Mouse (Mus musculus) testis, adult 10 weeks (tissue): ENCODE measurements around the gene Jmjd6. TPM values are rescaled to one million over a fixed set of nuclear protein-coding genes. Genes with fewer than 3 reads are reported as not detected.

ENCODE experiments used
- polyA plus RNA-seq: library from polyadenylated mRNA; stranded (reverse); fragments of 350-450 nt; fragmentation: Illumina TruSeq; extraction: RNeasy Lipid Tissue Mini Kit (QIAGEN cat#74804); gene quantifications from one replicate; pipeline ENCODE4 v1.2.3, GENCODE M21; 2014; ENCODE audit warnings: low read depth, low replicate concordance

Gene Jmjd6
- polyA plus RNA-seq = 42.2 TPM

GRCm38 (mm10) chr11:116843261-116844233 lies at the start of gene Jmjd6, which contains the start of gene Mettl23:
Gene Jmjd6 (minus strand): TSS chr11:116843449.
Gene Mettl23 (plus strand): TSS chr11:116843278.

GRCm38 (mm10) chr11:116852891-116853511 lies 9.8 kb upstream of the Jmjd6 start, which contains the start of gene Srsf2:
Gene Srsf2 (minus strand): TSS chr11:116853094.

DNA sequence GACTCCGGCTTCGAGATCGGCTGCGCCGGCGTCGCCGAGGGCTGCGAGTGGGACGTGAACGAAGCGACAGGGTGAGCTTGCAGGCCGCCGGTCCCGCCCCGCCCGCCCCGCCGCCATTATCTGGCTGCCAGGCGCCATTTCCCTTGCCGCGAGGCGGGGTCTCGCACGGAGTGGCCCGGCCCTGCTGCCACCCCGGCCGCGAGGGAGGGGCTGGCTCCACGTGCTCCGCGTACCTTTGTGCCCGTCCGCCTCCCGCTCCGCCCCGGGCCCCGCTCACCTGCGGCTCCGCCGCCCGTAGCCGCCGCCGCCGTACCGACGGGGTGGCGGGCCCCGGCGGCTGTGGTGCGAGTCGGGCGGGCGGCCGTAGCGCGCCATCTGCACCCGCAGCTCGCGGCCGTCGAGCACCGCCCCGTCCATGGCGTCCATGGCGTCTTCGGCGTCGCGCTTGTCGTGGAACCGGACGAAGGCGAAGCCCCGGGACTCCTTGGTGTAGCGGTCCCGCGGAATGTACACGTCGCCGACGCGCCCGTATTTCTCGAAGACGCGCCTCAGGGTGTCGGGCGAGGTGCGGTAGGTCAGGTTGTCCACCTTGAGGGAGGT lies 9.1 kb upstream of the Jmjd6 start, which contains the start of gene Mfsd11:
TSS of gene Mfsd11 (plus strand) at position 150 of the 600 bp plus-strand sequence.

DNA sequence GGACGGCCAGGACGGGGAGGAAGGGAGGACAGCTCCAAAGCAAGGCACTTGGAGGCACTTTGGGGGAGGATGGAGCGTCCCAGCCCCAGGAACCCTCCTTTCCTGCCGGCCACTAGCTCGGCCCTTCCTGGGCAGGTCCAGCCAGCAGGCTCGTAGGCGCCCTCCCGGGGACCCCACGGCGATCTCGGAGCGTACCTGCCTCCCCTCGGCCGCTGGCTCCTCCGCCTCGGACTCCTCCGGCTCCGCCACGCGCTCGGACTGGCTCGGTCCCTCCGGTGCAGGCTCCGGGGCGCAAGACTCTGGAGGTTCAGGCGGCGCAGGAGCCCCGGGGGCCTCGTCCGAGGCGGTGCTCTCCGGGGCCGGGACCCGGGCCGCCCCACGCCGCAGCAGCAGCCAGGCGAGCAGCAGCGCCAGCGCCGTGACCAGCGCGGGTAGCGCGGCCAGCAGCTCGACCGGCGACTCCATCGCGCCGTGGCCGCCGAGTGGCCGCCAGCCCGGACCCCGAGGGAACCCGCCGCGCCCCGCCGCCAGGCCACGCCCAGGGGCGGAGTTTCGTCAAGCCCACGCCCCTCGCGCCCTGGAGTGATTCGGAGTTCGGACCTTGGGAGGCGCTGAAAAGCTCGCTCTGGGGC lies 15.6 kb downstream of the Jmjd6 start, which contains the start of gene Mxra7:
TSS of gene Mxra7 (minus strand) at position 513 of the 632 bp plus-strand sequence.

Other genes with a start within 250 kb of the Jmjd6 start
- gene Rhbdf2, start 216.4 kb downstream of the Jmjd6 start, polyA plus RNA-seq = not detected
- gene Prcd, start 189.9 kb downstream of the Jmjd6 start, polyA plus RNA-seq = 1.3 TPM
- gene Cygb, start 189.1 kb downstream of the Jmjd6 start, polyA plus RNA-seq = 0.22 TPM
- not detected for gene St6galnac1, start 67.9 kb downstream of the Jmjd6 start, polyA plus RNA-seq
- 6.0 TPM for gene Mxra7, start 15.4 kb downstream of the Jmjd6 start, polyA plus RNA-seq
- gene Mettl23, start 171 bp downstream of the Jmjd6 start, polyA plus RNA-seq = 40.9 TPM
- 80.0 TPM for gene Mfsd11, start 9.0 kb upstream of the Jmjd6 start, polyA plus RNA-seq
- 305 TPM for gene Srsf2, start 9.6 kb upstream of the Jmjd6 start, polyA plus RNA-seq
- gene Mgat5b, start 75.4 kb upstream of the Jmjd6 start, polyA plus RNA-seq = not detected